Mouse (Mus musculus) right cerebral cortex, postnatal 14 days (tissue): ENCODE results near the gene Zfp46.
A peak's percentile ranks its signal among the peaks of the same experiment; 100 is the strongest.

ENCODE experiments used
- DNase-seq: peaks from one replicate; pipeline ENCODE4 v3.0.0; 2022

The Zfp46 gene

DNA sequence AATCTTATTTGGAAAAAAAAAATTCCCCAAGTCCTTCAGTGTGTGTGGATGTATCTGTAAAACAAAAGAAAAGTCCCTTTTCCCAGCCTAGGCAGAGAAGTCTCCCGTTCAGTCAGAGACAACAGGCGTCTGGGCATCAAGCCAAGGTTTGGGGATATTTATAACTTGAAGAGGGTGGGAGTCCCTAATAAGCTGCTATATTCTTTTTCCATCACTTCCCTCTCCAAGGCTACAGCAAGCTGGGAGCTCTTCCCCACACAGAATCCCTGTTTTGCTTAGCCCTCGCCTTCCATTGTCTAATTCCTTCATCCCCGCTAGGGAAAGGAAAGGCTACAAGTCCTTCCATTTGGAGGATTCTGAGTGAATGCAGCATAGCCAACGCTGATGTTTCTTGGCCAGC lies at the start of gene Zfp46:
Gene Zfp46, plus strand, starts transcription at position 229 of the 400 bp plus-strand sequence.
- peak; percentile 91 for DNase-seq

DNA sequence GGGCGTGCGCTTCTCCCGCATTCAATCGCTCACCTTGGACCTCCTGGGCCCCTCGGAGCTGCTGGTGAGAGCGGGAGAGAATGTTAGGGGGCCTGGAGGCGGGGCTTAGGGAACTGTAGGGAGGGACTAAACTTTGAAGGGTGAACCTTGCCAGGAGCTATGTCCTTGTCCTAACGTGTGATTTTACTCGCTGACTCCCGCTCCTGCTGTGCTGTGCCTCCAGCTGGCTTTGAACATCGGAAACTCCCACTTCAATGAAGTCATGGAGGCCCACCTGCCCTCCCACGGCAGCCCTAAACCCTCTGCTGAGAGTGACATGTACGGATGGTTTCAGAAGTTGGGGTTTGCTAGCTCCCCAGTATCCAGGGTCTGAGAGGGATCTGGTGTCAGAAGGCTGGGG lies 45.8 kb upstream of the Zfp46 start:
- DNase-seq, result no peak

DNA sequence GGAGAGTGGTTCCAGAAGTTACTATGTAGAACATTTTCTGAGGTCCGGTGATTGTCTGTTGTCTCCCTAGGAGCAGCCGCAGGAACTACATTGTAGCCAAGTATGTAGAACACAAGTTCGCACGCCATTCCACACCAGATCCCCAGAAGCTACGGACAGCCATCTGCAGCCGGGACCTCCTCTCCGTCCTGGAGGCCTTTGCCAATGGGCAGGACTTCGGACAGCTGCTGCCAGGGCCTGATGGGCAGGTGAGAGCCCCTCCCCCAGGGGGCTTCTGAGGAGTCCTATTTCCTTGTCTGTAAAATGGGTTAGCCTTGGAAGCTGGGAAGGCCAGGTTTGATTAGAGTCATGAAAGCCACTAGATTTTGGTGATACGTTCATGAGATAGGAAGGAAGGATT lies 45.4 kb upstream of the Zfp46 start:
- DNase-seq, result no peak

DNA sequence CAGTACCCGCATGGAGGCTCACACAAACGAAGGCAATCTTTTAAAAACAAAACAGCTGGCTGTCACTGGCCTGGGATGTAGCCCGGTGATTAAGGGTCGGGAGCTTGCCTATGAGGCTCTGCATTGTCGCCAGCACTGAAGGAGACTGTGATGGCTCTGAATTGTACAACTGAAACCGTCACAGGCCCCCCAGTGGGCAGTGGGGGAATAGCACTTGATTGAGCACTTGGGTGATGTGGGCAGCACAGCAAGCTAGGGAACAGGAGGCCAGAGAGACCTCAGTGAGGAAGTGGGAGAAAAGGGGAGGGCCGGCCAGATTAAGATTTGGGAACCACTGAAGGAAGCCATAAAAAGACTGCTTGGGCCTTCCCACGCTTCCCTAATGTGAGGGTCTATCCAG lies 44.9 kb upstream of the Zfp46 start:
- peak; percentile 81 for DNase-seq

DNA sequence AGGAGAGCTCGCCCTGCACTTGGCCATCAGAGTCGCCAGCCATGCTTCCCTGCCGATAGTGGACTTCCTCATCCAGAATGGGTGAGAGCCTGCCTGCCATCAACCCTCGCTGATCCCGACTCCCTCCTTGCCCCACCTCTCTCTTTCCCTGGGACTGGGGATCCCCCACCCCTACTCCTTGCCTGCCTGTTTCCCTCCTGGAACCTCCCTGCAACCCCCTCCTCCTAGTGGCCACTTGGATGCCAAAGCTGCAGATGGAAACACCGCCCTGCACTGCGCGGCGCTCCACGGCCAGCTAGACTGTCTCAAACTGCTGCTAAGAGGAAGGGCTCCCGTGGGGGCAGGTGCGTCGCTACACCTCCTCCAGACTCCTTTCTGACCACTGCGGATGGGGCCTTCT lies 44.4 kb upstream of the Zfp46 start:
- no peak for DNase-seq

DNA sequence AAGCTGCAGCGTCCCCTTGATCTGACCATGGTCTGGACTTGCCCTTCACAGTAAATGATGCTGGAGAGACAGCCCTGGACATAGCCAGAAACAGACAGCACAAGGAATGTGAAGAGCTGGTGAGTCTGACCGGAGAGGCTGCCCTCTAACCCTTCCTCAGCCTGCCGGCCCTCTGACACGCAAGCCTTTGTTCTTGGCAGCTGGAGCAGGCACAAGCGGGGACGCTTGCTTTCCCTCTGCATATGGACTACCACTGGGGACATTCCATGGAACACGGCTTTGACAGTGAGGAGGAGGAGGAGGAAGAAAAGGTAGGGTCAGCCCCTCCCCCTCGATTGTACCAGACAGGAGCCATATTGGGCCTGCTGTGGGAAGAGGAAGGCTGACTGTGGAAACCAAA lies 43.5 kb upstream of the Zfp46 start:
- no peak for DNase-seq

DNA sequence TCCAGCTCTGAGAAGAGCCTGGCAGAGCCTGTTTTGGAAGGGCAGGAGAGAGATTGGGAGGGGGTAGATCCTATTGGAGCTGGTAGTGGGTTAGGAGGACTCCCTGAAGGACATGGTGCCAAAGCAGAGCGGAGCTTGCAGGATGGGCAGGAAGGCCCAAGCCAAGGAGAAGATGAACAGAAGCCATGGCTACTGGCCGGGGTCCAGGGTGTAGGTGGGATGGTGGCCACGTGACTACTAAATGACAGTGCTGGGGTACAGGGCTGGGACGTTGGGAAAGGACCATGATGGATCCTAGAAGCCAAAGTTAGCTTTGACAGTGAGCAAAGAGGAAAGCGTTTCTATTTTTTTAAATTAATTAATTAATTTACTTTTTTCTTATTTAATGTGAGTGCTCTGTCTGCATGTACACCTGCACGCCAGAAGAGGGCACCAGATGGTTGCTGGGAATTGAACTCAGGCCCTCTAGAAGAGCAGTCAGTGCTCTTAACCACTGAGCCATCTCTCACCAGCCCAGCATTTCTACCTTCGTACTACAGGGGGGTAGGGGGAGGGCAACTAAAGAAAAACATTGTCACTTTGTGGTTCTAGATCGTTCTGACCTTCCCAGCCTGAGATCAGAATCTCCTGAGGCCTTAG lies 42.3 kb upstream of the Zfp46 start:
- DNase-seq, result no peak

DNA sequence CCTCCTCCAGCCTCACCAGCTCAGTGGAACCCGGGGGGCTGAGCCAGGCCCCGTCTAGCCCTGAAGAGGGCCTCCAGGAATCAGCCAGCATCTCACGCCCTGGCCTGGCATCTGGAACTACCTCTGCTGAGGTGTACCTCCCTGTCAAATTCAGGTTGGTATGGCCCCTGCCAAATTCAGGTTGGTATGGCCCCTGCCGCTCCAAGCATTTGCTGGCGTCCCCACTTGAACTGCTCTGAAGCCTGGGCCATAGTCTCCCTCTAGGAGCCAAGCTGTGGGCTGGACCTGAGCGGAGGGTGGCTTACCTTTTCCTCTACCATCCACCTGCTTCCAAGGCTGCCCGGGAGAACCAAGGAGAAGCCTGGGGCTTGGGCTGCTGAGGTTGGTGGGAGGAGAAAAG lies 41.8 kb upstream of the Zfp46 start:
- DNase-seq, result no peak

DNA sequence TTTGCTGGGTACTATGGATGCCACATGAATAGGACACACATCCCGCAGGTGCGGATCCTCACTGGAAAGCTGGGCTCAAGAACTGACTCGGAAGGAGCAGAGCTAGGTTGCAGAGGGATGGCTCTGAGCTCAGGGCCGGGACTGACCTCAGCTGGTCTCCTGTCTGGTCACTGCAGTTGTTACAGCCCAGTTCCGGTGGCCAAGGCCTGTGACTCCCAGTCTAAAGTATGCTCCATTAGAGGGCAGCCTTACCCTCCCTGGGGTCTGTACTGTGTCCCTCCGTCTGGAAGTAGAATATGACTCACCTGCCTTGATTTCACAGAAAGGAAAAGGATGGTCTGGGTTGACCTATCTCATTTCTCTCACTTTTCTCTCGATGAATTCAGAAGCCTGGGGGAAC lies 40.3 kb upstream of the Zfp46 start:
- DNase-seq, result no peak

DNA sequence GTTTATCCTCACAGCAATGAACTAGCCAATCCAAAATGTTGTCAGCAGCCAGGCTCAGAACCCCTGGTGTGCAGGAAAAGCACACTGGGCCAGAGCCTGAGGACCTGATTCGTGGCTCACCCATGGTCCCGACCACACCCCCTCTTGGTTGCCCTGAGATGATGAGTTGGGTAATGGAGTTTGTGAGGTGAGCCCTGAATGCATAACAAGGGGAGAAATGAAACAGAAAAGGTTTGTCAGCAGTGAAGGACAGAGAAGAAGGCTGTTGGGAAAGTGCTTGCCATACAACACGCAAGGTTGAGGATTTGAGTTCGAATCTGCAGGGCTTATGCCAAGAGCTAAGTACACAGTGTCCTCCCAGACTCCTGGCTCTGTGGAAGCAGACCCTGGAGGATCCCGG lies 38.8 kb upstream of the Zfp46 start:
- no peak for DNase-seq

DNA sequence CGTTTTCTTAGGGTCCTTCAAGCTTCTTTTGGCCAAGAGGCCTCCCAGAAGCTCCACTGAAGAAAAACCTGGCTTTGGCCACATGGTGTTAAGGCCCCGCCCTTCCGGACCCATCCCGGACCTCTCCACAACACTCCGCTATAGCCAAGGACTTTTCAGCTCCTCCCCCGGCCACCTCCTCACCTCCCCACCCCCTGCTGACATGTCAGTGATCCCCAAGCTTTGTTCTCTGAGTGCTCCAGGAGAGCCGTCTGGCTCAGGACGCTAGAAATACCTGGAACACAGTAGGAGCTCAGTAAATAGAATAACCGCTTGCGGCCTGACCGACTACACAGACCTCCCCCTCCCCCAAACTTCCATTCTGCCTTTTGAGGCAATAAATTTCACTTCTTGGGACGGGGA lies 37.9 kb upstream of the Zfp46 start:
- no peak for DNase-seq

DNA sequence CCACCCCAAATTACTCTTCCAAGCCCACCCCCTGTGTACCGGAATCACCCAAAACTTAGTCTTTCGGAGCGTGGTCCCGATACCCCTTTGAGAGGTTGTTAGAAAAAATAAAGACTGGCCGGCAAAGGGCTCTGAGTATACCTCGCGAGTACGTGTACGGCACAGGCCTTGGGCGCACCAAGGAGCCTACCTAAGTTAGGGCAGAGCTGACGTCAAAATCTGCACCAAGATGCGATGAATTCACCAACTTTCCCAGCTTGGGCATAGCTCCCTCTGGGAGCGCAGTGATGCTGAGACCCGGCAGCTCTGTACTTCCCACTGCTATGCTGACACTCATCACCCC lies 37.1 kb upstream of the Zfp46 start:
- DNase-seq, result no peak

DNA sequence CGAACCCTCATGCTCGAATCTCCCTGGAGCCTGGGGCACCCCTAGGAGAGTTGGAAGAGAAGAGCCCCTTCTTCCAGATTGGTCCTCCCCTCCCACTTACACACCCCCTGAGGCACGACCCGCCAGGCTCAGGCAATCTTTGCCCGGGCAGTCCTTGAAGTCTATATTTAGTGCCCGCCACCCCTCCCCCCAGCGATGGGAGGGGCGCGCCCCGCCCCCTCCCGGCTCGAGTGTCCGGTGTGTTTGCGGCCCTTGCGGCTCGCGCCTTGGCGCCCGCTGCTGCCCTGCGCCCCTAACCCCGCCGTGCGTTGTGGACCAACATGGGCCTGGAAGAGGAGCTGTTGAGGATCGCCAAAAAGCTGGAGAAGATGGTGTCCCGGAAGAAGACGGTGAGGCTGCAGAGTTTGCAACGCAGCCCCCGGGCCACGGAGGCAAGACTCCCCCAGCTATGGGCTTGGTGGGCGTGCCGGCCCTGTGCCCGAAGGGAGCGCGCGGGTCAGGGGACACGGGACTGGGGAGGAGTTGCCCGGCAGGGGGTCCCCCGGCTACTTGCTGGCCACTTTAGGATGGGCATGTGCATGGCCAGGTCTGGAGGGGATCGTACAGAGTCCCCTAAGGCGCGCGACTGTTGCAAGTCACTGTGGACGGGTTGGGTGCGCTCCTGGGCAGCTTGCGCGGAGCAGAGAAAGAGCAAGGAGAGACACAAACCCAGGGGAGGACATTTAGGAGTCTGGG lies 36.6 kb upstream of the Zfp46 start, which contains the start of gene Tcea3:
Gene Tcea3, plus strand, starts transcription at position 1 of the 735 bp plus-strand sequence.
- DNase-seq, result no peak

DNA sequence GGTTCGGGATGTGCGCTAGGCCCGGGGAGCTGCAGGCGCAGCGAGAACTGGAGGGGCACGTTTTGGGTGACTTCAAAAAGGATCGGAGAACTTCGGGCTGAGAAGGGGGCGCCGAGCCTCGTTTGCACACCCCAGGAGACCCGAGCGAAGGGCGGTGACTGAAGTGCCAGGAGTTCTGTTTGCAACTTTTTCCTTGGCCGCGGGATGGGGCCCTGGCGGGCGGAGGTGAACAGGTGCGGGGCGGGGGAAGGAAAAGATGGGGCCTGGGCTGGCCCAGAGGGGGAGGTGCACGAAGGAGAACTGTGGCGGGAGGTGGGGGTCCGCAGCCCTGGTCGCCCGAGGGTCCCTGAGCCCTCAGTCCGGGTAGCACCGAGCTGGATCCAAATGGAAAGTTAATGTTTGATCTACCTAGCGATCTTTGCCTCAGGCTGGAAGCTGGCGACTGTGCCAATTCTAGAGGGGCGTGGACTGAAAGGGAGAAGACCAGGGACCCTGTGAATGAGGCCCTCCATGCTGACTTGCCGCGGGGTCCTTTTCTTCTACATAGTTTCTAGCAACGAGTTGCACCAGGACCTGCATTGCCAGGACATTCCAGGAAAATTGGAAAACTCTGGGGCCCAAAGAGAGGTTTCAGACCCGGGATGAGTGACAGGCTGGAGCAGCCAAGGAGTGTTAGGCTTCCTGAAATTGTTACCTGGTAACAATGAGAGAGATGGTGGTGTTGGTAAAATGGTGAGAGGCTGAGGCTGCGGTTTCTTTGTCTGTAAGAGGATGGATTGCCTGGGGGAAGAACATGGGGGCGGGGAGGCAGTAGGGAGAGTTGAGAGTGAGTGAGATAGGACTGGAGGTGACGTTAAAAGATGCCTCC lies 35.8 kb upstream of the Zfp46 start:
- DNase-seq, result no peak

DNA sequence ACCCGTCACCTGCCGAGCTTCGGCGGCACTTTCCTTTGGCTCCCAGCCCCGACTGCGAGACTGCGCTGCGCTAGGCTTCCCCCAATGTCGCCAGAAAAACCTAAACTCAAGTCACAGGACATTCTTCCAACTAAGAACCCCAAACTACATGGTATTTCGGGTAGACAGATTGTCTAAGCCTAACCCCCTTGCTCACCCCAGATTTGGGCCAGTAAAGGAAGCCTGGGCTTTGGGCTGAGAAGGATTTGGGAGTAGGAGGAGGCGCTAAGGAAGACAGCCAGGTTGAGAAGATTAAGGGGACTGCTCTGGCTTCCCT lies 35.2 kb upstream of the Zfp46 start:
- no peak for DNase-seq

DNA sequence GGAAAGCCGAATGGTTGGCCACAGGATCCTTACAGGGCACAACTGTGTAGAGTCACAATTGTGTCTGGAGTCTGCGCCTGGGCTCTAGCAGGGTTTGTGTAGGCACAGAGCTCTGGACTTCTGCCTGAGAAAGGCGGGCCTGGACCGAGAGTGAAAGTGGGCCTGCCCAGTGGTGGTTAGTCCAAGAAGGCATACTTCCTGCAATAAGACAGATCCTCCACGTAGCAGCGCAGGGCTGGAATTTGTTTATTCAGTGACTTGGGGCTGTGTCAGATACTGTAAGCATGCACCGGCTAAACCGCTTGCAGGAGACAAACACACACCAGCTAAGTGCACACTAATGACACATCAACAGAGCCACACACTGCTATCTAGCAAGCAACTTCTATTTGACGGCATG lies 34.7 kb upstream of the Zfp46 start:
- DNase-seq, result no peak

DNA sequence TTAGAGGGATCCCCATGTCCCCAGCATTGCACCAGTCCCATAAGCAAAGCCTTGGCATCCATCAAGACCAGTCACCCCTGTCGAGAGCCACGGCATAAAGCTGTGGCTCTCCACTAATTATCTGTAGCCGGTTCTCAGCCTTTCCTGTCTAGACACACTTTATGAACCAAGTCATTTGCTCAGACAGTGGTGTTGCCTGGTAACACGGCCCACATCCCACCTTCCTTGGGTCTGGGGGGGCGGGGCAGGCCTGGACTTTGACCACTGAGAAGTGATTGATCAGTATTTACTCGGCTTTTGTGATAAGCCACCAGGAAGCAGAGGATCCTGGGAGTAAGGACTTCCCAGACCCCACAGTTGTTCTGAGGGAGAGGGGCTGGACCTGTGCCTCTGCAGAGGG lies 28.6 kb upstream of the Zfp46 start:
- DNase-seq, result no peak

DNA sequence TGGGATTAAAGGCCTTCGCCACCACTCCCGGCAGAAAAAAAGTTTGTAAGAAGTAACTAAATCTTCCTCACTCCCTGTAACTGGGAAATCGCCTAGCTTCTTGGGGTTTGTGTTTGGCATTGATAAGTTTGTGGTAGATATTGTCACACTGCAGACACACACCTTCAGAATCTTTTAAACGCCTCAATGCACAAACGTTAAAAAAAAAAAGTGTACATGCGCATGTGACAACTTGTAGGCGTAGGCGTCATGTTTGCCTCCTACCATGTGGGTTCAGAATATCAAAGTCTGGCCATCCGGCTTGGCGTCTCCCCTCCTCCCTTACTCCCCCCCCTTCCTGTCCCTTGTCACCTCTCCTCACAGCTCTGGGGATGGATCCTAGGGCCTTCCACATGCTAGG lies 27.8 kb upstream of the Zfp46 start:
- DNase-seq, result no peak

DNA sequence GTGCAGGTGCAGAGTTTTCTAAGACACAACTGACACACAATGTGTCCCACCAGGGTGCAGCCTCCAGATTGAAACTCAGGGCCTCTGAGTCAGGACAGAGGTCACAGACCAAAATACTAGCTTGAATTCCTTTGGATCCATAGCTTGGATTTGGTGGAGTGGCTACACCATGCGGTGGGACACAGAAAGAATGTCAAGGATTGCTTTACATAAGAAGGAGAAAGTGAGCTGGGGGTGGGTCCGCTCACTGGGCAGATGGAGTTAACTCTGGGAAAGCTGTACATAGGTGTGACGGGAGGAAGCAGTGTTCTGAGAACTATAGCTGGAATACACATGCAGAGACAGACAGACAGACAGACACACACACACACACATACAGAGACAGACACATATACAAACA lies 24.6 kb upstream of the Zfp46 start:
- no peak for DNase-seq

DNA sequence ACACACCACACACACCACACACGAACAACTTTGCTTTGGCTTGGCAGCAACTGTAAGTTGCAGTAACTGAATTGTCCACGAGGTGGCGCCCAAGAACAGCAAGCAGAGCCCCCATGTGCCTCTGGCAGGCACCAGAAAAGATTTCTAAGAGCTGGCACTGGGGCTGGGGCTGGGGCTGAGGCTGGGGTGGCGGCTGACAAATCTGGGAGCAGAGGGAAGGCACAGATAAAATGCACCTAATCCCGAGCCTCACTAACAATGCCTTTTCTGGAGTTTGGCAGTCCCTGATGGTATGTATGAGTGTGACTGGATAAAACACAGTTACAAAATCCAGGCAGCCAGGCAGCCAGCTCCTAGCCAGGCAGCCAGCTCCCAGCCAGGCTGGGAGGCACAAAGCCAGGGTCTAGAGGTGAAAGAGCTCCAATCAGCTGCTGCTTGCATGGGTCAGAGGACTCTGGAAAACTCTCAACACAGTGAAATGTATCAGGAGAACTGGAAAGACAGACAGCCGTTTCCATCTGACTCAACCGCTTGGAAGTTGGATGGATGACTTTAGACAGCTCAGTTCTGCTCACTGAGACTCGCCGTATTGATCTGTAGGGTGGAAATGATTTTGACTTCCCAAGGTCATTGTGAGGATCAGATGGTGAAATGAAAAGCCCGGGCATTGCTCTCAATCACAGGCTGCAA lies 23.8 kb upstream of the Zfp46 start:
- peak; percentile 91 for DNase-seq

DNA sequence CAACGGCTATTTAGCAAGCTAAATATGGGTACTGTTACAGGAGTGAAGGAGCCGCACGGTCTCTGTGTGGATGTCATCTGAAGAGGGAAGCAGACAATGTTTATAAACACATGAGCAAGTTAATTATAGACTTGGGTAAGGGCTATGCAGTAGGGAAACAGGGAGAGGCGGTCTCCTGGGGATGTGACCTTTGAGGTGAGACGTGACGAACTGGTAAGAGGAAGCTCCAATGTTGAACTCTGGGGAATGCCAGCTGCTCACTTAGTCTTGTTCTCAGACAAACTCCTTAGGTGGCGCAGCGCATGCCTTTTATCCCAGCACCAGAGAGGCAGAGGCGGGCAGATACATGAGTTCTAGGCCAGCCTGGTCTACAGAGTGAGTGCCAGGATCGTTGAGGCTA lies 22.6 kb upstream of the Zfp46 start:
- no peak for DNase-seq

DNA sequence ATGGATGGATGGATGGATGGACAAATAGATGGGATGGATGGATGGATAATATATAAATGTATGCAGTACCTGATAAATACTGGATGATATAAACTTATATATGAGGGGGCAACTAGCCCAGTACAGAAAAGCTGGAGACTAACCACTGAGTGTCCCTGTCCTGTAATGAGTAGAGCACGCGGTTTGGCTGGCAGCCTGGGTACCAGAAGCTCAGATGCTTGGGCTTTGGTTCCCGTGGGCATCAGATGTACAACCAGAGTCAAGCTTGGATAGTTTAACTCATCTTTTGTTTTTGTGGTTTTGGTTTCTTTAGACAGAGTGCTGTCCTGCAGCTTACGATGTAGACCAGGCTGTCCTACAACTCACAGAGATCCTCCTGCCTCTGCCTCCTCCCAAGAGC lies 20.9 kb upstream of the Zfp46 start:
- no peak for DNase-seq

DNA sequence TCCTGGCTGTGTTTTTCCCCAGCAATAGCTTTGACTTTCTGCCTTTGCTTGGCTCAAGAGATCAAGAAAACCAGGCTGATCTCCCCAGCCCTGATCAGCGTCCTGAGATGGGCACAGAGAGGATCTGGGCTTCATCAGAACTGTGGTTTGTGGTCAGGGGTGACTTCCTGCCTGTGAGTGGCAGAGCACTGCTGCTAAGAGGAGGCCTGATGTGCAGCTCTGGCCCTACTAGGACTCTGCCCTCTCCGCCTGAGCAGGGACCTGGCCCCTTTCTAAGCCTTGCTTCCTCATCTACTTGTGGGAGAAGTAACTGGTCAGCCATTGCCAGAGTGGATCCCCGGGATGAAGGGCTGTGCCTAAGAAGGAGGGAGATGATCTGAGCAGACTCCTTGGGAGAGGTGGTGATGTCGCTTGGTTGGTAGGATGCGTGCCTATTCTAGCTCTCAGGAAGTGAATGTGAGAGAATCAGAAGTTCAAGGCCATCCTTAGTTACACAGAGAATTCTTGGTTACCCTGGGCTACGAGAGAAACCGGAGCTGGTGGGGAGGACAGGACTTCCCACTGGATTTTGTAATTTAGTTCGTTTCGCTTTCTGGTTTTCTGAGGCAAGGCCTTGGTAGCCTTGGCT lies 17.7 kb upstream of the Zfp46 start:
- DNase-seq, result no peak
